In the genomic region with DNA sequence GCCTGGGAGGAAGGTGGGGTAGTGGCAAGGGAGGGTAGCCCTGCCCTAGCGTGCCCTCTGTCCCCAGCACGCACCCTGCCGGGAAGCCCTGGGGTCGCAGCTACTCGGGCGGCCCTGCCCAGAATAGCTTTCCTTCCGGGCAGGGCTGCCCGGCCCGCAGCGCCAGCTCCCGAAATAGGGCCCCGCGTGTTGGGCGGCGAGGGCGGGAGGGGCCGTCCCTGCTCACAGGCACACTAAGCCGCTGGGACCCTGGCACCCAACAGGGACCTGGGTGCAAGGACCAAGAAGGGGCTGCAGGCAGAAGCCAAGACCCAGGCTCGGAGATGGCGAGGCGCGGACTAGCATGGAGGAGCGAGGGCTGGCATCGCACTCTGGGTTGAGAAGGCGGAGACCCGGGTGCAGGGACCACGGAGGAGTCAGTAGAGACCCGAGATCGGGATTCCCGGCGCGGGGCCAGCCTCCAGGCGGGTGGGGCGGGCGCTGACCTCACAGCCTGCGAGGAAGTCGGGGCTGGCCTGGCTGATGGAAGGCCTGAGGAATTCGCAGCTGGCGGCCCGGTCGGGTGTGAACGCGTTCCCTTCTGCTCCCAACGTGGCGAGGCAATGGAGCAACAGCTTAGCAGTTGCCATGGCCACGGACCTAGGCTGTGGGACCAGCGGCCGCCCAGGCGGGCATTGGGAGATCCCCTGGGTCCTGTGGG, we compare ENCODE assay signal across 8 mouse cellular contexts. TPM values are rescaled to one million over a fixed set of nuclear protein-coding genes. Genes with fewer than 3 reads are reported as not detected.
DNase-seq lines count a peak whose midpoint lies in the region; ATAC-seq and TF ChIP-seq lines count a peak whose summit lies in the region.

No protein-coding gene starts in this region.

- no peak overlapping the region for H3K27ac ChIP-seq in liver, embryonic 14.5 days

- no peak for TF ChIP-seq POLR2A in brain, embryonic 14.5 days (IDR thresholded peaks at IDR 0.05; ENCODE audit: borderline replicate concordance, extremely low read depth, insufficient read depth, insufficient read length, poor library complexity, severe bottlenecking)

- no peaks in the 10 kb centered on the region for H3K9me3 ChIP-seq in liver, embryonic 14.5 days (ENCODE audit: control insufficient read depth, low read length)

- peaks cover 26% of the 10 kb centered on the region for H3K27me3 ChIP-seq in liver, embryonic 14.5 days (ENCODE audit: control insufficient read depth, insufficient read depth, low read length)

- peak overlapping the region in 1 of 2 experiments; percentile 34; a peak in 1 of 4 replicates for H3K4me3 ChIP-seq in liver, embryonic 14.5 days (ENCODE audit: insufficient read depth in 1 of 2, low read depth in 2 of 2, low read length in 2 of 2)

- H3K4me2 ChIP-seq in liver, embryonic 14.5 days (ENCODE audit: low read depth): peak overlapping the region; percentile 61

- DNase-seq in cerebellum, postnatal 10 days: peak; percentile 76 to 78
- DNase-seq in cerebellum, adult 8-10 months: no peak
- DNase-seq in brain, embryonic 14.5 days (ENCODE audit: low read depth): peak; percentile 86
- peak; percentile 89 to 94 for DNase-seq in gastrocnemius, postnatal 36 days
- peak; percentile 39 for DNase-seq in induced T-regulatory cell, adult 2 months (ENCODE audit: low read depth)
- no peak for DNase-seq in liver, embryonic 14.5 days (ENCODE audit: low read depth in 3 of 3, low spot score in 3 of 3)
- DNase-seq in neural tube, embryonic 10.5 days (ENCODE audit: extremely low spot score, low spot score): peak; percentile 84
- DNase-seq in urinary bladder, postnatal 4 days (ENCODE audit: low spot score in 2 of 2): peak; percentile 85 to 90

- H3K9ac ChIP-seq in liver, embryonic 14.5 days (replicated peaks): no peak overlapping the region

- H3K4me1 ChIP-seq in liver, embryonic 14.5 days (replicated peaks; ENCODE audit: control insufficient read depth in 2 of 2, insufficient read depth in 2 of 2, low read length in 1 of 2): no peaks in the 10 kb centered on the region; a peak in 2 of 4 replicates

- no peak for TF ChIP-seq CTCF in brain, embryonic 14.5 days (IDR thresholded peaks at IDR 0.05; ENCODE audit: borderline replicate concordance, extremely low read depth, insufficient read depth, insufficient read length)
- TF ChIP-seq CTCF in liver, embryonic 14.5 days (IDR thresholded peaks at IDR 0.05; ENCODE audit: low read depth): 0 out of 2 replicates have a peak, but pooled peaks have one; percentile 16

- no peak for TF ChIP-seq EP300 in liver, embryonic 14.5 days (IDR thresholded peaks at IDR 0.05; ENCODE audit: low read depth)

- ATAC-seq in liver, embryonic 14.5 days (ENCODE audit: insufficient read depth): peak; percentile 41

- intact Hi-C loops in gastrocnemius, postnatal 36 days (cut with DNase I): no loop called here

- H3K36me3 ChIP-seq in liver, embryonic 14.5 days (replicated peaks; ENCODE audit: control insufficient read depth, insufficient read depth, low read depth): no peaks in the 10 kb centered on the region

- WGBS in liver, embryonic 14.5 days (ENCODE audit: insufficient replicate concordance): 5% methylated on average over 49 of the region's 49 CpGs

RNA-seq across cellular contexts. Expression of a gene that starts 20.3 kb away (rescaled TPM):
- 8.4 and 13.6 TPM in 2 replicates for polyA plus RNA-seq in brain, embryonic 14.5 days (2012; rRNA removed)
- 1 to 10 TPM; 1.8 to 4.7 TPM for total RNA-seq in gastrocnemius, postnatal 36 days (2021)
- 6.5 and 7.0 TPM in 2 replicates for polyA plus RNA-seq in liver, embryonic 14.5 days (2012; rRNA removed)
- polyA plus RNA-seq in liver, embryonic 14.5 days (2014; fragmentation: Nextera tagmentation; extraction: Ambion mirVana): 2.2 and 2.7 TPM in 2 replicates

RNA-seq across cellular contexts. Expression of a gene that starts 36.5 kb away (rescaled TPM):
- polyA plus RNA-seq in brain, embryonic 14.5 days (2012; rRNA removed): 48.5 and 55.7 TPM in 2 replicates
- 10 to 100 TPM; 17.9 to 18.9 TPM for total RNA-seq in gastrocnemius, postnatal 36 days (2021)
- polyA plus RNA-seq in liver, embryonic 14.5 days (2012; rRNA removed): 11.9 and 12.9 TPM in 2 replicates
- polyA plus RNA-seq in liver, embryonic 14.5 days (2014; fragmentation: Nextera tagmentation; extraction: Ambion mirVana): 11.2 and 12.1 TPM in 2 replicates

Comparison
In these comparisons a context has a peak if more than half of its experiments do, and no peak if none do; other contexts are left out.
1. DNase-seq: peak in cerebellum, postnatal 10 days (2 of 2), brain, embryonic 14.5 days (single experiment), gastrocnemius, postnatal 36 days (2 of 2), induced T-regulatory cell, adult 2 months (single experiment), neural tube, embryonic 10.5 days (single experiment) and urinary bladder, postnatal 4 days (2 of 2); none in cerebellum, adult 8-10 months (single experiment) and liver, embryonic 14.5 days (0 of 3).